ENCODE assay signal across 10 mouse cellular contexts in the genomic region with DNA sequence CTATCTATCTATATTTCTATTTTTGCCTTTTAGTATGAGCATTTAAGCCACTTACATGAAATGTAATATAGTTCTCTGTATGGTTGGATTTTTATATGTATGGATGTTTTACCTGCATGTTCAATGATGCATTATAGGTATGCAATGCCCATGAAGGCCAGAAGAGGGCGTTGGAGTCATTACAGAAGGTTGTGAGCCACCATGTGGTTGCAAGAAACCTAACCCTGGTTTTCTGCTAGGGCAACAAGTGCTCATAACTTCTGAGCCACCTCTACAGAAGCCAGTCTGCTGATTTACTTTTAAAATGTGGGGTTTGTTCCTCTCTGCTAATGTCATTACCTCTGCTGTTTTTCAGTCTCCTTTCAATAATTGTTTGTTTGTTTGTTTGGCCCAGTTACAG. TPM values are rescaled to one million over a fixed set of nuclear protein-coding genes. Genes with fewer than 3 reads are reported as not detected.
DNase-seq lines count a peak whose midpoint lies in the region; ATAC-seq and TF ChIP-seq lines count a peak whose summit lies in the region.
"Had no signal": no experiment of that assay in that cellular context is flagged by ENCODE, and none has a peak within 500 bp of the region (broad histone marks: within the 10 kb centered on the region; RNA-seq: fewer than 3 reads in every experiment).

No protein-coding gene starts in this region.

- in situ Hi-C loops in Patski (cut with MboI; ENCODE audit: low pct_unique_long_range_greater_than_20kb), result loop anchor here (5.0 to 10.0 kb wide), 4 partner anchors 147 to 522 kb away; no protein-coding TSS in a partner anchor

- H3K27me3 ChIP-seq in Patski, result peaks cover 10% of the 10 kb centered on the region

- CTCF ChIA-PET in Patski (lab: Charles Lee), result interaction anchor here (1.6 to 1.8 kb wide), 2 partner anchors 150 to 525 kb away, joined by 4 to 5 read pairs; no protein-coding TSS in a partner anchor

- peak; percentile 30 for DNase-seq in lung, postnatal 36 days
- DNase-seq in lung, postnatal 10 days, result no peak
- no peak for DNase-seq in Patski (ENCODE audit: low read depth, low spot score)
- DNase-seq in forelimb bud, embryonic 11.5 days (ENCODE audit: low read depth, low spot score), result peak; percentile 65
- DNase-seq in thymus, postnatal 14 days, result peak; percentile 43
- DNase-seq in cerebellum, adult 9-10 months, result no peak
- DNase-seq in ovary, postnatal 14 days (ENCODE audit: low spot score), result no peak
- DNase-seq: kidney, adult 18-20 months; lung, adult 2 months had no signal

- no peak for ATAC-seq in Patski

- POLR2A ChIA-PET in Patski (lab: Charles Lee), result no interaction called here

- peak; percentile 89 for TF ChIP-seq CTCF in Patski (IDR thresholded peaks at IDR 0.05)

RNA-seq across cellular contexts. Expression of gene Barx1, which starts 12.2 kb away (rescaled TPM):
- polyA plus RNA-seq in Patski (2021), result not detected
- polyA plus RNA-seq: frontal cortex, adult 2 months had no signal

RNA-seq across cellular contexts. Expression of gene Ptpdc1, which starts 25.2 kb away (rescaled TPM):
- 8.9 TPM for polyA plus RNA-seq in Patski (2021)

Comparison
In these comparisons a context has a peak if more than half of its experiments do, and no peak if none do; other contexts are left out.
1. DNase-seq: peak in lung, postnatal 36 days (single experiment), forelimb bud, embryonic 11.5 days (single experiment) and thymus, postnatal 14 days (single experiment); none in lung, postnatal 10 days (single experiment), Patski (single experiment), cerebellum, adult 9-10 months (single experiment) and ovary, postnatal 14 days (single experiment).